Mouse (Mus musculus): ENCODE data around the gene Pxmp4.

GRCm38 (mm10) chr2:154589051-154589450, 14.5 kb downstream of the Pxmp4 start:
- TF ChIP-seq CTCF (IDR thresholded peaks at IDR 0.05; ENCODE audit: insufficient read depth, low read length), result no peak
- no peak for TF ChIP-seq POLR2A (IDR thresholded peaks at IDR 0.05; ENCODE audit: borderline replicate concordance, extremely low read depth, low read depth, low read length)

Data from lung, adult 2 months (tissue).